In the genomic region with DNA sequence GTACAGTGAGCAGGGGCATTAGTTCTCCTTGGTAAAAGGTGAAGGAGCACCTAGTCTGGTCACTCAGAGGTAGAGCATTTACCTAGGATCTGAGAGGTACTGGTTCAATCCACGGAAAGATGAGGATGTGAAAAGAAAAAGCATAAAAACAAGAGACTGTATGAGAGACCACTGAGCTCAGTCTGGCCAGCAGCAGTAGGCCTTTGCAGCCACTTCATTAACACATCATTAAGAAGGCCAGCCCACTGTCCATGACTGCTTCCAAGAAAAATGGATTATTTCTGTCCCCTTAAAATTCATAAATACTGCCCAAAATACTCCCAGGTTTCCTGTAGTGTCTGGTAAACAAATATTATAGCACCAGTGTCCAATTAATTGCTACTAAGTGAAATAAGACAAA, we compare ENCODE assay signal across 20 mouse cellular contexts.
"Had no signal": no experiment of that assay in that cellular context is flagged by ENCODE, and none has a peak within 500 bp of the region (broad histone marks: within the 10 kb centered on the region; RNA-seq: fewer than 3 reads in every experiment).

No protein-coding gene starts in this region.

- H3K4me3 ChIP-seq: limb, embryonic 15.5 days; liver, embryonic 12.5 days; lung, embryonic 15.5 days; megakaryocyte, embryonic 14.5 days; midbrain, embryonic 12.5 days; myocyte; neural tube, embryonic 13.5 days; neural tube, embryonic 15.5 days; stomach, embryonic 15.5 days had no signal

- H3K27me3 ChIP-seq: limb, embryonic 15.5 days; liver, embryonic 12.5 days; lung, embryonic 15.5 days; megakaryocyte, embryonic 14.5 days; midbrain, embryonic 12.5 days; neural tube, embryonic 13.5 days; neural tube, embryonic 15.5 days; stomach, embryonic 15.5 days had no signal

- DNase-seq: midbrain, embryonic 14.5 days; retina, postnatal 1 day; right cerebral cortex, adult 18-20 months; right cerebral cortex, postnatal 25 days; thymus, adult 2 months; thymus, postnatal 25 days; thymus, postnatal 4 days had no signal

- H3K9me3 ChIP-seq: limb, embryonic 15.5 days; liver, embryonic 12.5 days; lung, embryonic 15.5 days; megakaryocyte, embryonic 14.5 days; midbrain, embryonic 12.5 days; neural tube, embryonic 13.5 days; neural tube, embryonic 15.5 days; stomach, embryonic 15.5 days had no signal

- ATAC-seq: liver, embryonic 12.5 days; midbrain, embryonic 16.5 days had no signal

- H3K27ac ChIP-seq: limb, embryonic 15.5 days; liver, embryonic 12.5 days; liver, embryonic 14.5 days; lung, embryonic 15.5 days; macrophage; midbrain, embryonic 12.5 days; neural tube, embryonic 13.5 days; neural tube, embryonic 15.5 days; stomach, embryonic 15.5 days; stomach, postnatal 0 days had no signal

- H3K4me1 ChIP-seq: limb, embryonic 15.5 days; liver, embryonic 12.5 days; lung, embryonic 15.5 days; megakaryocyte, embryonic 14.5 days; midbrain, embryonic 12.5 days; neural tube, embryonic 13.5 days; neural tube, embryonic 15.5 days; stomach, embryonic 15.5 days had no signal

- H3K36me3 ChIP-seq: limb, embryonic 15.5 days; liver, embryonic 12.5 days; lung, embryonic 15.5 days; midbrain, embryonic 12.5 days; neural tube, embryonic 13.5 days; neural tube, embryonic 15.5 days; stomach, embryonic 15.5 days had no signal

- H3K4me2 ChIP-seq: limb, embryonic 15.5 days; liver, embryonic 12.5 days; lung, embryonic 15.5 days; midbrain, embryonic 12.5 days; neural tube, embryonic 13.5 days; neural tube, embryonic 15.5 days; stomach, embryonic 15.5 days had no signal

- H3K9ac ChIP-seq: limb, embryonic 15.5 days; liver, embryonic 12.5 days; liver, embryonic 14.5 days; lung, embryonic 15.5 days; midbrain, embryonic 12.5 days; neural tube, embryonic 13.5 days; neural tube, embryonic 15.5 days; stomach, embryonic 15.5 days had no signal
